Comparison of ENCODE assay signal across 8 mouse cellular contexts in genomic region chr7:100372452-100372980, GRCm38 (mm10). TPM values are rescaled to one million over a fixed set of nuclear protein-coding genes. Genes with fewer than 3 reads are reported as not detected.
DNase-seq lines count a peak whose midpoint lies in the region; ATAC-seq and TF ChIP-seq lines count a peak whose summit lies in the region.

No protein-coding gene starts in this region.

- H3K9ac ChIP-seq in kidney, postnatal 0 days (ENCODE audit: low read depth, low read length), result peak overlapping the region; percentile 43
- peak overlapping the region; percentile 52; the same call in 1 of the 2 replicates for H3K9ac ChIP-seq in hindbrain, postnatal 0 days (replicated peaks; ENCODE audit: low read length)
- H3K9ac ChIP-seq in midbrain, embryonic 14.5 days (replicated peaks; ENCODE audit: low read length), result peak overlapping the region; percentile 54

- H3K27ac ChIP-seq in kidney, postnatal 0 days, result peak overlapping the region; percentile 70
- peak overlapping the region; percentile 85 for H3K27ac ChIP-seq in hindbrain, postnatal 0 days
- peak overlapping the region; percentile 93 for H3K27ac ChIP-seq in midbrain, embryonic 14.5 days (replicated peaks; ENCODE audit: low read depth, low read length)

- no peak for TF ChIP-seq CTCF in kidney, postnatal 0 days (IDR thresholded peaks at IDR 0.05; ENCODE audit: low read depth)
- no peak for TF ChIP-seq CTCF in hindbrain, postnatal 0 days (IDR thresholded peaks at IDR 0.05; ENCODE audit: low read depth)

- 5% methylated on average over 17 of the region's 17 CpGs for WGBS in kidney, postnatal 0 days
- WGBS in hindbrain, postnatal 0 days, result 8% methylated on average over 17 of the region's 17 CpGs
- 9% methylated on average over 17 of the region's 17 CpGs for whole genome bisulfite sequencing in midbrain, embryonic 14.5 days

- no peaks in the 10 kb centered on the region for H3K36me3 ChIP-seq in kidney, postnatal 0 days (ENCODE audit: insufficient read depth, low read length)
- H3K36me3 ChIP-seq in hindbrain, postnatal 0 days (ENCODE audit: insufficient read depth, low read length), result no peaks in the 10 kb centered on the region; the same call in 1 of the 2 replicates
- H3K36me3 ChIP-seq in midbrain, embryonic 14.5 days (ENCODE audit: control insufficient read depth, insufficient read depth, low read length), result peaks cover 26% of the 10 kb centered on the region

- H3K4me2 ChIP-seq in kidney, postnatal 0 days (ENCODE audit: low read length), result peak overlapping the region; percentile 55
- peak overlapping the region; percentile 53 for H3K4me2 ChIP-seq in hindbrain, postnatal 0 days (ENCODE audit: low read depth, low read length)
- H3K4me2 ChIP-seq in midbrain, embryonic 14.5 days (ENCODE audit: low read length), result peak overlapping the region; percentile 72

- no peaks in the 10 kb centered on the region for H3K9me3 ChIP-seq in kidney, postnatal 0 days (replicated peaks; ENCODE audit: low read length)
- no peaks in the 10 kb centered on the region for H3K9me3 ChIP-seq in hindbrain, postnatal 0 days (ENCODE audit: low read length)
- H3K9me3 ChIP-seq in midbrain, embryonic 14.5 days (ENCODE audit: control insufficient read depth, low read length), result no peaks in the 10 kb centered on the region

- peak; percentile 58 for DNase-seq in kidney, postnatal 0 days (ENCODE audit: low spot score)
- no peak for DNase-seq in kidney, postnatal 25 days
- DNase-seq in c-Kit-positive CD71-positive TER-119-positive erythroid progenitor cells, embryonic 14.5 days (ENCODE audit: low spot score), result peak; percentile 32
- peak; percentile 4 for DNase-seq in hindbrain, postnatal 0 days (ENCODE audit: low spot score)
- peak; percentile 28 for DNase-seq in midbrain, embryonic 14.5 days
- no peak for DNase-seq in cerebellum, adult 11-12 months
- no peak for DNase-seq in thymus, postnatal 25 days
- DNase-seq in ovary, adult 18-20 months (ENCODE audit: low spot score), result no peak

- 0 out of 2 replicates have a peak, but pooled peaks cover 5% of the 10 kb centered on the region for H3K4me1 ChIP-seq in kidney, postnatal 0 days (replicated peaks; ENCODE audit: insufficient read depth, low read length)
- H3K4me1 ChIP-seq in hindbrain, postnatal 0 days (ENCODE audit: insufficient read depth, low read length), result peaks cover 20% of the 10 kb centered on the region
- peaks cover 26% of the 10 kb centered on the region for H3K4me1 ChIP-seq in midbrain, embryonic 14.5 days (ENCODE audit: control insufficient read depth, insufficient read depth, low read length)

- no peak for ATAC-seq in kidney, postnatal 0 days (replicated peaks; ENCODE audit: low FRiP score, low read depth)
- ATAC-seq in hindbrain, postnatal 0 days, result no peak
- no peak for ATAC-seq in midbrain, embryonic 14.5 days (ENCODE audit: low FRiP score, low TSS enrichment)

- no peaks in the 10 kb centered on the region for H3K27me3 ChIP-seq in kidney, postnatal 0 days (ENCODE audit: insufficient read depth, low read length)
- no peaks in the 10 kb centered on the region for H3K27me3 ChIP-seq in hindbrain, postnatal 0 days (ENCODE audit: insufficient read depth, low read length)
- H3K27me3 ChIP-seq in midbrain, embryonic 14.5 days (ENCODE audit: control insufficient read depth, insufficient read depth, low read length), result no peaks in the 10 kb centered on the region

- peak overlapping the region; percentile 44 for H3K4me3 ChIP-seq in kidney, postnatal 0 days (replicated peaks; ENCODE audit: low read depth, low read length)
- H3K4me3 ChIP-seq in hindbrain, postnatal 0 days (ENCODE audit: low read length), result peak overlapping the region; percentile 63
- H3K4me3 ChIP-seq in midbrain, embryonic 14.5 days (replicated peaks; ENCODE audit: low read depth, low read length), result peak overlapping the region; percentile 82

RNA-seq across cellular contexts. Expression of gene Ppme1, which starts 0.4 kb away (rescaled TPM):
- polyA plus RNA-seq in kidney, postnatal 0 days (2015; fragmentation: Nextera tagmentation; extraction: Ambion mirVana), result 45.9 and 47.6 TPM in 2 replicates
- 133 and 155 TPM in 2 replicates for total RNA-seq in hindbrain, postnatal 0 days (2014; rRNA removed)
- polyA plus RNA-seq in hindbrain, postnatal 0 days (2015; fragmentation: Nextera tagmentation; extraction: Ambion mirVana), result 122 and 138 TPM in 2 replicates
- 125 and 160 TPM in 2 replicates for polyA plus RNA-seq in midbrain, embryonic 14.5 days (2014; fragmentation: Nextera tagmentation; extraction: Ambion mirVana)

RNA-seq across cellular contexts. Expression of gene C2cd3, which starts 0.5 kb away (rescaled TPM):
- polyA plus RNA-seq in kidney, postnatal 0 days (2015; fragmentation: Nextera tagmentation; extraction: Ambion mirVana), result 13.1 TPM in 2 replicates
- total RNA-seq in hindbrain, postnatal 0 days (2014; rRNA removed), result 18.2 and 18.3 TPM in 2 replicates
- 9.2 and 9.8 TPM in 2 replicates for polyA plus RNA-seq in hindbrain, postnatal 0 days (2015; fragmentation: Nextera tagmentation; extraction: Ambion mirVana)
- 27.7 and 28.7 TPM in 2 replicates for polyA plus RNA-seq in midbrain, embryonic 14.5 days (2014; fragmentation: Nextera tagmentation; extraction: Ambion mirVana)

Comparison
In these comparisons a context has a peak if more than half of its experiments do, and no peak if none do; other contexts are left out.
1. DNase-seq: peak in kidney, postnatal 0 days (single experiment), c-Kit-positive CD71-positive TER-119-positive erythroid progenitor cells, embryonic 14.5 days (single experiment), hindbrain, postnatal 0 days (single experiment) and midbrain, embryonic 14.5 days (single experiment); none in kidney, postnatal 25 days (0 of 2), cerebellum, adult 11-12 months (single experiment), thymus, postnatal 25 days (single experiment) and ovary, adult 18-20 months (single experiment).
2. Peak in every context shown above with its lines, with median percentiles within 50 percentile points of each other: H3K27ac ChIP-seq, H3K4me2 ChIP-seq, H3K4me3 ChIP-seq and H3K9ac ChIP-seq.